Mouse (Mus musculus) intestine, embryonic 14.5 days (tissue): ENCODE results near the gene Gm3854. TPM values are rescaled to one million over a fixed set of nuclear protein-coding genes. Genes with fewer than 3 reads are reported as not detected.
"Not testable (repeated sequence)": the region's sequence is repeated elsewhere in the genome, so short reads cannot be mapped to it uniquely, and the experiment has no call there.

Experiments
- ATAC-seq: fragments of 200-750 bp; cut with Nextera tagmentation; replicated peaks from 2 replicates; pipeline ENCODE4 v1.8.0; 2017; ENCODE audit warnings: low read depth, moderate number of reproducible peaks, moderate TSS enrichment, moderate library complexity; ENCODE audit not compliant: low FRiP score, low TSS enrichment
- DNase-seq: peaks from one replicate; pipeline ENCODE4 v3.0.0-alpha.2; 2018; ENCODE audit warnings: low spot score
- H3K27ac ChIP-seq: fragments of 300-500 bp; sonication (generic); 2 replicates; pipeline ENCODE4 v1.5.1; 2014; ENCODE audit warnings: low read depth, mild to moderate bottlenecking, control low read depth
- H3K27me3 ChIP-seq: fragments of 300-500 bp; sonication (generic); replicated peaks from 2 replicates; pipeline ENCODE4 v1.6.1; 2014; ENCODE audit warnings: low read length, control low read depth; ENCODE audit not compliant: control insufficient read depth, insufficient read depth
- H3K36me3 ChIP-seq: fragments of 300-500 bp; sonication (generic); 2 replicates; pipeline ENCODE4 v1.6.1; 2014; ENCODE audit warnings: low read length, control low read depth; ENCODE audit not compliant: control insufficient read depth, insufficient read depth
- H3K4me1 ChIP-seq: fragments of 300-500 bp; sonication (generic); replicated peaks from 2 replicates; pipeline ENCODE4 v1.6.1; 2014; ENCODE audit warnings: low read length, control low read depth, mixed read lengths; ENCODE audit not compliant: control insufficient read depth, insufficient read depth
- H3K4me2 ChIP-seq: fragments of 300-500 bp; sonication (generic); 2 replicates; pipeline ENCODE4 v1.6.1; 2014; ENCODE audit warnings: low read length
- H3K4me3 ChIP-seq: fragments of 300-500 bp; sonication (generic); 2 replicates; pipeline ENCODE4 v1.5.1; 2014; ENCODE audit warnings: low read depth, low read length, control low read depth, mixed read lengths
- H3K9ac ChIP-seq: fragments of 300-500 bp; sonication (generic); 2 replicates; pipeline ENCODE4 v1.6.1; 2014; ENCODE audit warnings: mild to moderate bottlenecking, low read length
- H3K9me3 ChIP-seq: fragments of 300-500 bp; sonication (generic); 2 replicates; pipeline ENCODE4 v1.6.1; 2016; ENCODE audit warnings: low read length, control low read depth; ENCODE audit not compliant: control insufficient read depth
- WGBS: fragments of 180-500 bp; shearing (Covaris S2); extraction: QIAGEN DNeasy Blood & Tissue Kit; methylation state at CpG from one replicate; pipeline ENCODE4 v1.1.7; 2014; 5-methylcytosine and 5-hydroxymethylcytosine counted together
- polyA plus RNA-seq: library from polyadenylated mRNA; unstranded; fragments of >200 nt; fragmentation: Nextera tagmentation; extraction: Ambion mirVana; gene quantifications from 2 replicates; pipeline ENCODE4 v1.2.1, GENCODE M21; 2014

Gene Gm3854
- polyA plus RNA-seq, 1 experiment from 2014 or later, result 1.5 TPM

DNA sequence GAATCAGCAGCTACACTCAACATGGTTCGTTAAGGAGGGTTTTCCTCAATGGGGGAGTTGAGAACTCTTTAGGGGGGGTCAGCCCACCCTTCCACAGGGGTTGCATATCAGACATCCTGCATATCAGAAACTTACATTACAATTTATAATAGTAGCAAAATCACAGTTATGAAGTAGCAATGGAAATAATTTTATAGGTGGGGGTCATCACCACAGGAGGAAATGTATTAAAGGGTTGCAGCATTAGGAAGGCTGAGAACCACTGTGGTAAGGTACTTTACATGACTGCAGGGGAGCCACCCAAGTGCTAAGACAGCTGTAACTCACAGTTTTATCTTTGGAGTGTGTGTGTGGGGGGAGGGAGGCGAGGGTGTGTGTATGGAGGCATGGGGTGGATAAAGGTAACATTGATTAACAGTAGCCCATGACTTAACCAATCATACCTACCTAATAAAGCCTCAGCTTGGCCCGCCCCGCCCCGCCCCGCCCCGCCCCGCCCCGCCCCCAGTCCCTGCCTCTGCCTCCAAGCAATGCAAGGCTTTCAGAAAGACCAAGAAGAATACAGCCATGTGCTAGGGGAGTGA, 17.0 kb downstream of the Gm3854 start:
- no peak for DNase-seq
- no peak overlapping the region for H3K4me3 ChIP-seq
- H3K27ac ChIP-seq, result no peak overlapping the region
- 14% methylated on average over 9 of the region's 9 CpGs for WGBS
- H3K9ac ChIP-seq, result no peak overlapping the region
- H3K9me3 ChIP-seq, result no peaks in the 10 kb centered on the region
- no peaks in the 10 kb centered on the region for H3K27me3 ChIP-seq
- H3K4me2 ChIP-seq, result no peak overlapping the region
- H3K4me1 ChIP-seq, result peaks cover 4% of the 10 kb centered on the region; the same call in 1 of the 2 replicates
- no peaks in the 10 kb centered on the region for H3K36me3 ChIP-seq
- ATAC-seq, result no peak

DNA sequence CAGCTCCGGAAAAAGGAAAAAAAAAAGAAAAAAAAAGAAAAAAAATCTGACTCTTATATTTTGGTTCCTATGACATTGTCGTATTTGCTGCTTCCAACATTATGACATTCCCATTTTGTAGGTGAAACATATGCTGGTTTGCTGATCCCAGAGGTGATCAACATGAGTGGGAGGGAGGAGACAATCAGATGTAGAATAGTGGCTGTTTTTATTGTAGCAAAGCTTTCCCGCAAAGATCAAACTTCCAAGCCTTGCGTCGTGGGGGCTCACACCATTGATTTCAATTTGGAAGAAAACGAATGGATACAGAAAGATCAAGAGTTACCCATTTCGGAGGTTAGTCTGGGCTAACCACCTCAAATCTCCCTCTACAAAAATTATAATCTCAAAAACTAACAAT, 18.2 kb downstream of the Gm3854 start:
- peaks cover 4% of the 10 kb centered on the region; the same call in 1 of the 2 replicates for H3K4me1 ChIP-seq
- H3K27ac ChIP-seq, result peak overlapping the region; percentile 81
- 29% methylated on average over 7 of the region's 7 CpGs for WGBS
- H3K9ac ChIP-seq, result peak overlapping the region; percentile 47
- ATAC-seq (no peak), DNase-seq (no peak)
- peak overlapping the region; percentile 49 for H3K4me3 ChIP-seq
- no peaks in the 10 kb centered on the region for H3K36me3 ChIP-seq
- H3K9me3 ChIP-seq, result no peaks in the 10 kb centered on the region
- no peaks in the 10 kb centered on the region for H3K27me3 ChIP-seq
- peak overlapping the region; percentile 56 for H3K4me2 ChIP-seq

DNA sequence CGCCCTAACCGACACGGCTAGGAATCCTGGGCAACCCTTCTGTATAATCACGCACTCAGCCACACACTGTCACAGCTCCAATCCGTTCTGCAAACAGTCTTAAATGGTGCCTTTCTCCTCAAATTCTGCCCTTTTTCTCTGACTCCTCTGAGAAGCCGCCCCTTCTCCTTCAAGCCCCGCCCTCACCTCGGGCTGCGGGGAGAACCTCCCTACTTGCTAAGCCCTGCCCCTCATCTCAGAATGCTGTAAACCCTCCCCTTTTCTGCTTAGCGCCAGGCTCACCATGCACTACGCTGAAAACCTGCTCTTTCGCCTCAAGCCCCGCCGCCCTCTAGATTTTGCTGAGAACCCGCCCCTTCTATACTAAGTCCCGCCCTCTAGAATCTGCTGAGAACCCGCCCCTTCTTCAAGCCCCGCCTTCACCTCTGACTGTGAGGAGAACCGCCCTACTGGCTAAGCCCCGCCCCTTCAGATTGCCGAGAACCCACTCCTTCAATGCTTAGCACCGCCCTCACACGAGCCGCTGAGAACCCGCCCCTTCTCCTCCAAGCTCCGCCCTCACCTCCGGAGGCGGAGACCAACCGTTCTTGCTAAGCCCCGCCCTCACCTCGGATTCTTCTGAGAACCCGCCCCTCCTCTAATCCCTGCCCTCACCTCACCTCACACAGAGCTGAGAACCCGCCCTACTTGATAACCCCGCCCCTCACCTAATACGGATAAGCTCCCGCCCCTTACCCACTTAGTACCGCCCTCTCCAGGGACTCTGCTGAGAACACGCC, 18.9 kb downstream of the Gm3854 start:
- H3K4me1 ChIP-seq, result peaks cover 4% of the 10 kb centered on the region; the same call in 1 of the 2 replicates
- no peaks in the 10 kb centered on the region for H3K9me3 ChIP-seq
- H3K4me2 ChIP-seq, result peak overlapping the region; percentile 76
- 1% methylated on average over 38 of the region's 38 CpGs for WGBS
- peak overlapping the region; percentile 47 for H3K9ac ChIP-seq
- H3K4me3 ChIP-seq, result peak overlapping the region; percentile 49
- peak overlapping the region; percentile 81 for H3K27ac ChIP-seq
- ATAC-seq (peak; percentile 93), DNase-seq (peak; percentile 99)
- no peaks in the 10 kb centered on the region for H3K36me3 ChIP-seq
- no peaks in the 10 kb centered on the region for H3K27me3 ChIP-seq

DNA sequence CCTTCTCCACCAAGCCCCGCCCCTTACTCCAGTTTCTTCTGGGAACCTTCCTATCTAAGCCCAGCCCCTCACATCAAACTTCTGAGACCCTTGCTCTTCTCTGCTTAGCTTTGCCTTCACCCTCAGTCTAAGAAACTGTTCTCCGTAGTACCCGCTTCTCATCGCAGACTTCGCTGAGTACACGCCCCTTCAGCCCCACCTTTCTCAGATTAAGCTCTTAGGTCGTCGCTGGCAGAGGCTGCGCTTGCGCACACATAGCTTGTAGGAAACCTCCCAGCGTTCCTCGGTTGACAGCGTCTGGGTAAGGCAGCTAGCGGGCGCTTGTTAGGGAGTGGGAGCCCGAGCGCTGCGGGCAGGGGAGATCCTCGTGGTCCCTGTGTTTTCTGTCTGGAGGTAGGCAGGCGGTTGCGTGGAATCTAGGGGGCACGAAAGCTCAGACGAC, 19.5 kb downstream of the Gm3854 start, which contains the start of gene Zfp78:
Gene Zfp78, plus strand, starts transcription at position 234 of the 442 bp plus-strand sequence.
- H3K27me3 ChIP-seq, result no peaks in the 10 kb centered on the region
- peak; percentile 98 for DNase-seq
- H3K4me3 ChIP-seq, result peak within 1 kb of the TSS; percentile 49
- H3K9ac ChIP-seq, result peak within 1 kb of the TSS; percentile 47
- WGBS, result under 1% methylated on average over 23 of the region's 23 CpGs
- no peaks in the 10 kb centered on the region for H3K9me3 ChIP-seq
- H3K4me2 ChIP-seq, result peak within 1 kb of the TSS; percentile 76
- no peaks in the 10 kb centered on the region for H3K36me3 ChIP-seq
- H3K4me1 ChIP-seq, result peaks cover 4% of the 10 kb centered on the region; the same call in 1 of the 2 replicates
- H3K27ac ChIP-seq, result peak within 1 kb of the TSS; percentile 81
- ATAC-seq, result peak; percentile 79

DNA sequence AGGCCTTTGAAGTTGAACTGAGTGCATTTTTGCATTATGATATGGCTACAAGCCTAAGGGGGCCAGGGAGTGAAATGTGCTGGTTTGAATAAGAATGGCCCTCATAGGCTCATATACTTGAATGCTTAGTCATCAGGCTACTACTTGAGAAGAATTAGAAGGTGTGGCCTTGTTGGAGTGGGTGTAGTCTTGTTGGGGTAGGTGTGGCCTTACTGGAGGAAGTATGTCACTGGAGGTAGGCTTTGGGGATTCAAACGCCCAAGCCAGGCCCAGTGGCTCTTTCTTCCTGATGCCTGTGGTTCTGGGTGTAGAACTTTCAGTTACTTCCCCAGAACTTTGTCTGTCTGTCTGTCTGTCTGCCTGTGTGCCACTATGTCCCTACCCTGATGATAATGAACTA, 21.2 kb downstream of the Gm3854 start:
- no peaks in the 10 kb centered on the region for H3K9me3 ChIP-seq
- WGBS, result 68% methylated on average over 1 of the region's 1 CpGs
- H3K4me2 ChIP-seq, result no peak overlapping the region
- DNase-seq (no peak), ATAC-seq (no peak)
- H3K27me3 ChIP-seq, result no peaks in the 10 kb centered on the region
- no peaks in the 10 kb centered on the region for H3K36me3 ChIP-seq
- no peak overlapping the region for H3K4me3 ChIP-seq
- no peak overlapping the region for H3K9ac ChIP-seq
- peaks cover 4% of the 10 kb centered on the region; the same call in 1 of the 2 replicates for H3K4me1 ChIP-seq
- H3K27ac ChIP-seq, result no peak overlapping the region

DNA sequence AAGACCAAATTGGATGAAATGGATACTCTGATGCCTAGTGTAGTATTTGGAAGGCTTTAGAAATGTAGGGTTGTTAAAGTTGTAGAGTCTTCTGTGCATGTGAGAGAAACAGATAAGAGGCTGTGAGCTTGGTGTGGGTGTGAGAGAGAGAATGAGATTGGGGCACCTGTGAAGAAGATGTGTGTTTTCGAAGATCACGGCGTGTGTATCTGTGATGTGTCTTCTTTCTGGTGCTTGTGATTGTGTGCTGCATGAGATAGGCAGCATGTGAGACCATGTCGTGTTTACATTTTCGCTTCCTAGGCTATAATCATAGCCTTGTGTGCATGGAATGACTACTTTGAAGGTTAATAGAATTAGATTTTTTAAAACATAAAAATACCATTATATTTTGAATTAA, 23.6 kb downstream of the Gm3854 start:
- Histone ChIP-seq H3K27me3 (no peaks in the 10 kb centered on the region), H3K4me3 (no peak overlapping the region), H3K4me2 (no peak overlapping the region), H3K9ac (no peak overlapping the region), H3K4me1 (peaks cover 4% of the 10 kb centered on the region; the same call in 1 of the 2 replicates), H3K9me3 (no peaks in the 10 kb centered on the region), H3K36me3 (no peaks in the 10 kb centered on the region), H3K27ac (no peak overlapping the region)
- 95% methylated on average over 5 of the region's 5 CpGs for WGBS
- no peak for ATAC-seq
- no peak for DNase-seq

DNA sequence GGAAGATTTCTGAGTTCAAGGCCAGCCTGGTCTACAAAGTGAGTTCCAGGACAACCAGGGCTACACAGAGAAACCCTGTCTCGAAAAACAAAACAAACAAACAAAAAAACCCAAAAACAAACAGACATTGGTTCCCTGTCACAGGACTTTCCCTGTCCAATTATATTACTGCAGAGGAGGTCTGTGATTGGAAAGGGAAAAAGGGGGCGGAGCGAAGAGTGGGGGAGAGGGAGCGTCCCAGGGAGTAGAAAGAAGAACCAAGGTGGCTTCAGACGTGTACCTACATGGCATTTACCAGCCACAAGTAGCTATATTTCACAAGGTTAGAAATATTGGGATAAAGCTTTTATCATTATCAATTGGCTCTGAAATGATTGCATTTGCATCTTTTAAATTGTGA, 24.6 kb downstream of the Gm3854 start:
- not testable (repeated sequence) for H3K9ac ChIP-seq, H3K9me3 ChIP-seq, H3K36me3 ChIP-seq, DNase-seq, H3K4me3 ChIP-seq, ATAC-seq, H3K4me2 ChIP-seq, H3K27me3 ChIP-seq, H3K4me1 ChIP-seq, H3K27ac ChIP-seq
- WGBS, result 81% methylated on average over 5 of the region's 5 CpGs

DNA sequence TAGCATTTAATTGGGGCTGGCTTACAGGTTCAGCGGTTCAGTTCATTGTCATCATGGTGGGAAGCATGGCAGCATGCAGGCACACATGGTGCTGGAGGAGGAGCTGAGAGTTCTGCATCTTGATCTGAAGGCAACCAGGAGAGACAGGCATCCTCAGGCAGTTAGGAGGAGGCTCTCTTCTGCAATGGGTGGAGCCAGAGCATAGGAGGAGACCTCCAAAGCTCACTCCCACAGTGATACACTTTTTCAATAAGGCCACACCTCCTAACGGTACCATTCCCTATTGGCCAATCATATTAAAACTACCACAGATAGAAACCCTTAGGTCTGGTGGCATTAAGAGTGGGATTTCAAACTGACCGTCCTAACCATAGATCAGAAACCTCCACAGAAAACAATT, 25.9 kb downstream of the Gm3854 start:
- H3K27ac ChIP-seq, result no peak overlapping the region
- 87% methylated on average over 3 of the region's 3 CpGs for WGBS
- ATAC-seq, result no peak
- H3K27me3 ChIP-seq, result no peaks in the 10 kb centered on the region
- no peak for DNase-seq
- no peaks in the 10 kb centered on the region for H3K4me1 ChIP-seq
- no peak overlapping the region for H3K4me2 ChIP-seq
- no peak overlapping the region for H3K4me3 ChIP-seq
- H3K9me3 ChIP-seq, result no peaks in the 10 kb centered on the region
- no peaks in the 10 kb centered on the region for H3K36me3 ChIP-seq
- H3K9ac ChIP-seq, result no peak overlapping the region
